Mouse (Mus musculus): ENCODE data around the gene Polq. TPM values are rescaled to one million over a fixed set of nuclear protein-coding genes. Genes with fewer than 3 reads are reported as not detected.
A peak's percentile ranks its signal among the peaks of the same experiment; 100 is the strongest.
"Not testable (repeated sequence)": the region's sequence is repeated elsewhere in the genome, so short reads cannot be mapped to it uniquely, and the experiment has no call there.

The Polq gene
- polyA plus RNA-seq, 1 experiment, result 15.7 TPM

- H3K36me3 ChIP-seq (ENCODE audit: control insufficient read depth, insufficient read depth, low read length, poor library complexity, severe bottlenecking), result no peaks in the 10 kb centered on the region
- no peak overlapping the region for H3K27ac ChIP-seq (ENCODE audit: insufficient read depth, low read length)
- no peaks in the 10 kb centered on the region for H3K9me3 ChIP-seq (replicated peaks; ENCODE audit: control insufficient read depth, insufficient read depth, low read length, poor library complexity, severe bottlenecking)
- no peaks in the 10 kb centered on the region for H3K27me3 ChIP-seq (ENCODE audit: control insufficient read depth, insufficient read depth, low read length, poor library complexity, severe bottlenecking)
- H3K4me3 ChIP-seq (ENCODE audit: low read depth, low read length), result no peak overlapping the region
- no peak overlapping the region for H3K9ac ChIP-seq (ENCODE audit: low read depth, poor library complexity, severe bottlenecking)
- TF ChIP-seq CTCF (IDR thresholded peaks at IDR 0.05; ENCODE audit: low read depth, low read length), result peak; percentile 42
- no peak for TF ChIP-seq EP300 (IDR thresholded peaks at IDR 0.05; ENCODE audit: insufficient read depth, low read depth, low read length)
- no peaks in the 10 kb centered on the region for H3K4me1 ChIP-seq (ENCODE audit: control insufficient read depth, insufficient read depth, low read length)
Measured at GRCm38 (mm10) chr16:37109285-37109684, 97.7 kb downstream of the Polq start.

- H3K27me3 ChIP-seq (ENCODE audit: control insufficient read depth, insufficient read depth, low read length, poor library complexity, severe bottlenecking); H3K9me3 ChIP-seq (replicated peaks; ENCODE audit: control insufficient read depth, insufficient read depth, low read length, poor library complexity, severe bottlenecking); H3K9ac ChIP-seq (ENCODE audit: low read depth, poor library complexity, severe bottlenecking); H3K4me3 ChIP-seq (ENCODE audit: low read depth, low read length); H3K4me1 ChIP-seq (ENCODE audit: control insufficient read depth, insufficient read depth, low read length); H3K36me3 ChIP-seq (ENCODE audit: control insufficient read depth, insufficient read depth, low read length, poor library complexity, severe bottlenecking); H3K27ac ChIP-seq (ENCODE audit: insufficient read depth, low read length): not testable (repeated sequence)
Measured at GRCm38 (mm10) chr16:37125190-37125589, 113.6 kb downstream of the Polq start.

Other genes starting within 250 kb of the Polq start
- gene Slc15a2, start 226.8 kb upstream of the Polq start, polyA plus RNA-seq (2011; ENCODE audit: insufficient read depth, insufficient read length, low read depth, missing spikeins), result 29.0 and 30.8 TPM in 2 replicates
- 63.9 and 64.9 TPM in 2 replicates for gene Iqcb1, start 183.4 kb upstream of the Polq start, polyA plus RNA-seq (2011; ENCODE audit: insufficient read depth, insufficient read length, low read depth, missing spikeins)
- 2.4 and 2.9 TPM in 2 replicates for gene Eaf2, start 136.8 kb upstream of the Polq start, polyA plus RNA-seq (2011; ENCODE audit: insufficient read depth, insufficient read length, low read depth, missing spikeins)
- gene Golgb1, start 136.6 kb upstream of the Polq start, polyA plus RNA-seq (2011; ENCODE audit: insufficient read depth, insufficient read length, low read depth, missing spikeins), result 65.1 and 67.5 TPM in 2 replicates
- not detected in 2 replicates for gene Hcls1, start 76.8 kb upstream of the Polq start, polyA plus RNA-seq (2011; ENCODE audit: insufficient read depth, insufficient read length, low read depth, missing spikeins)
- not detected in 2 replicates for gene Fbxo40, start 21.3 kb upstream of the Polq start, polyA plus RNA-seq (2011; ENCODE audit: insufficient read depth, insufficient read length, low read depth, missing spikeins)

Data from ES-Bruce4 (cell line).